Mouse (Mus musculus) adrenal gland (tissue): Measurements from ENCODE around the gene Hdgfl3.

Experiments
- intact Hi-C: fragments of 180-260 bp; cut with DNase I; formaldehyde crosslinking; loops from one replicate; pipeline ENCODE4 v1.15.1; 2025
- long read RNA-seq, 2 experiments: library from polyadenylated mRNA; unstranded; transcript quantifications; one replicate each; pipeline ENCODE4 v2.0.0; 2020; ENCODE audit warnings: borderline replicate concordance in 1 of 2; ENCODE audit not compliant: insufficient replicate concordance in 1 of 2

The Hdgfl3 gene
- long read RNA-seq, experiment 1, full-length matches to known transcripts: 10 of 14 reads
- long read RNA-seq, experiment 1, partial matches to known transcripts: 0 of 14 reads
- long read RNA-seq, experiment 1, other reads (novel, unspliced or antisense): 4 of 14 reads
- long read RNA-seq, experiment 2, full-length matches to known transcripts: 22 of 25 reads
- long read RNA-seq, experiment 2, partial matches to known transcripts: 0 of 25 reads
- long read RNA-seq, experiment 2, other reads (novel, unspliced or antisense): 3 of 25 reads

DNA sequence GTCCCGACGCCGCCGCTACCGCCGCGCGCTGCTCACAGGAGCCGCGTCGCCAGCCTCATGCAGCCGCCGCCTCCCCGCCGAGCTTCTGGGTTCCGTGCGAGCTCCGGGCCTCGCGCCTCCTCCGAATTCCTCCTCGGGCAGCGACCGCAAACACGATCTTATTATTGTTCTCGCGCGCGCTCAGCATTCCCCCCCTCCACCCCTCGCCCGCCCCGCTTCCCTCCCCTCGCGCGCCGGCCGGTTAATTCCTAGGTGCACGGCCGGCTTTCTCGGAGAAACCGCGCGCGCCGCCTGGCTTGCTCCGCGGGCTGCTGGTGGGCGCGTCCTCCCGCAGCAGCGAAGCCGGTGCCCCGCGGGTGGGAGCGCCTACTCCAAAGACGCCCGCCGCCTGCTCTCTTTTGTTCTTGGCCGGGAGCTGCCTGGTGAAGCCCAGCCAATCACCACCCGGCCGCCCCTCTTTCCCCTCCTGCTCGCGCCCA lies at the start of gene Hdgfl3:
Gene Hdgfl3, minus strand, starts transcription at position 207 of the 479 bp plus-strand sequence.
- intact Hi-C loops: loop anchor here (5.0 kb wide), 1 partner anchor 62 kb away; no protein-coding TSS in a partner anchor

DNA sequence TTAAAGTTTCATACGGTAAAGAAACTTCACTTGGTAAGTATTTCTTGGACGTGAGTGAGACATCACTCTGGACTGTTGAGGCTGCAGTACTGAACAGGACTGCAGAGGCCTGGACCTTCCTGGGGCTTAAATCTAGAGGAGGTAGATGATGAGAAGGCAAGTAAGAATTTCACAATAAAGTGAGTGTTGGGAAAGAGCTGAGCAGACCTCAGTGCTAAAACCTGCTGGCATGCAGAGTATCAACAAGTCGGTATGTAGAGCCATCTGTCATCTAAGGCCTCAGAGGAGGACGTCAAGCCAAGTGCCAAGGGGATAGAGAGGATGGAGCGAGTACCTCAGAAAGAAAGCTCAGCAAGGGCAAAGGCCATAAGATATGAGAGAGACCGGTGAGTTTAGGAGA lies 49.4 kb upstream of the Hdgfl3 start:
- intact Hi-C loops: no loop called here

DNA sequence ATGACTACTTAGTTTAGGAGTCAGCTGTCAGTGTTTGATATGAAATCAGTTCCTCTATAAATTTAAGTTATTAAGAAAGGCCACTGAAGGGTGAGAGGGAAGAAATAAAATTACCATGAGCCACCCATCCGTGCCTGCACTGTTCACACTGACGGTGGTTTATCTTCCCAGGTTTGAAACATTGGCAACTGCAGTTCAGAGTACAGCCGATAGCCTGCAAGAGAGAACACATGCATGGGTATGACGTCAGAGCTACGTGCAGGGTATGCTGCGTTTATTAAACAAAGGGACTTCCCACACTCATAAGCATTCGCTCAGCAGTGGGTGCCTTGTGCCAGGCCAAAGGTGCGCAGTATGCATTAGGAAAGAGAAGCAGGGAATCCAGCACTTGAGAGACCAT lies 44.0 kb upstream of the Hdgfl3 start:
- intact Hi-C loops: no loop called here

DNA sequence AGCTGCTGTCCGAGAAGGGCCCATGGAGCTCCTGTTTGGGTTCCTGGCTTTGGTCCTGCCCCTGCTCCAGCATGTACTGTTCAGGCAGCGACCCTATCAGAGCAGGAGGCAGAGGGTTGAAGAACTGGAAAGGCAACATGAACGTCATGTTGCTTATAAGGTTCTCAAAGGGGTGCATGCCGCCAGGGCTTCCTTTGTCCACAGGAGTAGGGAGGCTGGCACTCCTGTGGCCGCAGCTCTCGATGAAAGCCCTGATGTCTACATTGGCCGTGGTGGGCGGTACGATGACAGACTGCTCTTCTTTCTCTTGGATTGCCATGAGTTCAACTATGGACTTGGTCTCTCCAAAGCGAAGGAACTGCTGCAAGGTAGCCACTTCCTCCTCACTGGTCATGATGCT lies 40.3 kb upstream of the Hdgfl3 start:
- intact Hi-C loops: no loop called here

DNA sequence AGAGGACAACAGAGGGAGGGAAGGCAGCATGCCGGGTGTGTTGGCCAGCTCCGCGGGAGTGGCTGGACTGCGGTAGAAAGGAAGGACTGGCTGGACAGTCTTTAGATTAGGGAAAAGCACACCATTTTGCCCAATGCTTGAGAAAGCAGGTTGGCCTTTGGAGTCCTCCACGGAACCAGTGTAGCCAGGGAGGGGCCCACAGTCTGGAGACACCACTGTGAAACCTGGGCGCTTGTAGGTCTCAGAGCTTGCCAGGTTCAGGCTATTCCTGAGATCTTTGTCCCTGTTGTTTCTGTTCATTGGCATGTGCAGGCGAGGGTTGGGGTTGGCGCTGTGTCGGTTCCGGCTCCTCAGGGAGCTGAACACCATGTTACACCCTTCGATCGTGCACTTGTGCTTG lies 39.7 kb upstream of the Hdgfl3 start:
- intact Hi-C loops: no loop called here

DNA sequence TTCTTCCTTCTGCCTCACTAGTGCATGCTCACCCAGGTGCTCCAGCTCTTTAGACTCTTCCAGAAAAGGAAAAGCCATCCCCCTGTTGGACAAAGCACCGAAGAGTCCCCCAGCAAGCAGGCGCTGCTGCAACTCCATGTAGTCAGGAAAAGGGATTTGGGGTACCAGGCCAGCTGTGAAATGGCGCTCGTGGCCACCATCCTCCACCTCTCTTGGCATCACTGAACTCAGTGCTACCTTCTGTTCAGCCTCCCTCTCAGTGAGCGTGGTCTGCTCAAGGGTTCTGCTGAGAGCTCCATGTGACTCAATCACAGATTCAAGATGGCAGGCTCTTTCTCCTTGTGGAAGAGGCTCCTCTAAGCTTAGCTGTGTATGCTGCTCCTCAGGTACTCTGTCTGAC lies 39.1 kb upstream of the Hdgfl3 start:
- intact Hi-C loops: no loop called here

DNA sequence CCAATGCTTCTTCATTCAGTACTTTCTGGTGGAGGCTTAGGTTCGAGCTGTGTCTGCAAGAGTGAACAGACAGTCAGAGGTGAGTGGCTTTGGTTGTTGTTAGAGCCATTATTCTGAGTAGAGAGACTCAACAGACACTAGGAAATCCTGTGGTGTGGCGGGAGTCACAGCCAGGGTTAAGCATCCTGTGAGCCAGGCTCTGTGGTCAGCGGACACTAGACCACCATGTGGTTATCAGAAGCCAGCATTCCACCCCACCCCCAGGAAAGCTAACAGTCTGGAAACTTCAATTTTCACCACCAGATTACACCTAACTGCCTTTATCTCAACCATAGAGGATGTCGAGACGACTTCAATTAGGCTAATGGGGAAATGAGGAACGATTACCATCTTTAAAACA lies 34.7 kb upstream of the Hdgfl3 start:
- intact Hi-C loops: no loop called here

DNA sequence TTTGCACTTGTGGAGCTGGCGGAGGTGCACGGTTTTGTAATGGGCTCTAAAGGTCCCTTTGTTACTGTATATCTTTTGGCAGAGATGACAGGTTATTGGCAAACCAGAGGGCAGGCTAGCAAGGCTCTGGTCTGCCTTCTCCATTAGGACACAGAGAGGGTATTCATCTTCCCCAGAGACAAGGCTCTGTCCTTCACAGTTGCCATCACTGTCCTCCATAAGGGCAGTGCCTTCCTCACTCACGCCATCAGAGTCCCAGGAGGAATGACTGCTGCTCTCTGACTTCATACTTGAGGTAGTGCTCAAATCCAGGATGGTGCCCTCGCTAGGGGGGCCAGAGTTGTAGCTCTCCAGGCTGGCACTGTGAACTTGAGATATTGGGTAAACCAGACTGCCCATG lies 34.2 kb upstream of the Hdgfl3 start:
- intact Hi-C loops: no loop called here

DNA sequence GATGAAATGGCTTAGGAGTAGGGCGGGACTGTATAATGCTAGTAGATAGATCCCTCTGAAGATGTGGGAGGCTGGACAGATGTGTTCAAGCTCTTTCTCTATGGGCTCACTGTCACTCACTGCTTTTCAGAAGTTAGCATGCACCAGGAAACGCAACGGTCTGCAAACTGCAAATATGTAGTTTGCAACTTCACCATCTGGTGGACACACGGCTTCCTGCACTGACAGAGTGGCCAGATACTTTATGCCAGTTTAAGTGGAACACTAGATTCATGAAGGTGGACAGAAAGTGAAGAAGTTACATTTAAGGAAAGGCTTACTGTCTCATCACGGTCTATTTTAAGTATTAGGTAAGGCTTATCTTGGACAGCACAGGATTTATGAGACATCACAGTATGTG lies 31.9 kb upstream of the Hdgfl3 start:
- intact Hi-C loops: no loop called here

DNA sequence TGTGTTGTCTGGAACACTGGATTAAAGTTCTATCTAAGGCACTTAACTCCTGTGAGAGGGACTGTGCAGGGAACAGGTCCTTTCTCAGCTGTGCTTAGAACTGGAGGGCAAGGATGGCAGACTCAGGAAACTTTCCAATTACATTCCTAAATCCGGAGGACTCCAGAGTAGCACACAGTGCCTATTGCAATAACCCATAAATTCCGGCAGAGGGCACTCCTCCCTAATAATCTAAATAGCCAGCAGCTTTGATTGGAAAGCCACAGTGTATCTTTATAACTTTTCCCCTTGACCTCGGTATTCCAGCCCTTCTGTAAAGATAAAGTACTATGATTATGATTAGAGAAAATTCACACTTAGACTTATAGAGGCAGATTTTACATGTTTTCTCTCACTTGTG lies 25.4 kb upstream of the Hdgfl3 start:
- intact Hi-C loops: loop anchor here (1.0 to 5.0 kb wide), 5 partner anchors 157 to 313 kb away; partner anchors contain the start of gene 3110040N11Rik

DNA sequence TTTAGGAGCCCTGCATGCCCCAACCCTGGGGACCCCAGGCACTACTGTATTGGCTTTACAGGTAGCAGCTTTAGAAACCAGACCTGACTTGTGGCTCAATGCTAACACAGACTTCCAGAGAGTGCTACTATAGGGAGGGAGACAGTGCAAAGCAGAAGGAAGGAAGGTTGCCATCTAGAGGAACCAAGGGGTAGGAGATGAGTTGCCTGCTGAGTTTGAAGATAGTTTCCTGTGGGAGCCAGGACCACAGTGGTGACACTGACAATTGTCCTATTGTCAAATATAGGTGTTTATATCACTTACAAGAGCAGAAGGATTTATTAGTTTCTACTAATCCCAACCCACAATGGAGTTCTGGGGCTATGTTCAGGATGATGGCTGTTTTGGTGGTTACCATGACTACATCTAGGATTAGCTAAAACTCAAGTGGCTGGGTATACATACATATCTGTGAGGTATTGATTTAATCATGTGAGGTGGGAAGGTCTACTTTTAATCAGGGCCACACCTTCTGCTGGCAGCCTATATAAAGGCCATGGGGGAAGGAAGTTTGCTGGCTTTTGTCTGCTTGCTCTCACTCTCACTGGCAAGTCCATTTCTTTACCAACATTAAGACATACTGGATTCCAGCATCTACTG lies 20.1 kb upstream of the Hdgfl3 start:
- intact Hi-C loops: loop anchor here (2.0 kb wide), 1 partner anchor 86 kb away; no protein-coding TSS in a partner anchor

DNA sequence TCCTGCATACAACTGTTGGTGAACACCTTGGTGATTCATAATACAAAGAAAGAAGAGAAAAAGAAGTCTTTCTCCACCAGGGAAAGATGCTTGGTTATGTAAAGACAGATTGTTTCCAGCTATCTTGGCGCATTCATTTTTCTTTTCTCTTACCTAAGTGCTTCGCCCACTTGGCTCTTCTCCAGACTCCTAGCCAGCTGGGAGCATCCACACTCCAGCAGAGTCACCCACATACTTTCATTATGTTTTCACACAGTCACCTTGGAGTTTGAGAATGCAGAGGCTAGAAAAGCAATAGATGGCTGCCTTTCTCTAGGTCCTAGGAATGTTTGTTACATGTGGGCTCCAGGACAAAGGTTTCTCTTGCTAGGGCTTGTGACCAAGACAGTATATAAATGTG lies 16.2 kb upstream of the Hdgfl3 start:
- intact Hi-C loops: no loop called here

DNA sequence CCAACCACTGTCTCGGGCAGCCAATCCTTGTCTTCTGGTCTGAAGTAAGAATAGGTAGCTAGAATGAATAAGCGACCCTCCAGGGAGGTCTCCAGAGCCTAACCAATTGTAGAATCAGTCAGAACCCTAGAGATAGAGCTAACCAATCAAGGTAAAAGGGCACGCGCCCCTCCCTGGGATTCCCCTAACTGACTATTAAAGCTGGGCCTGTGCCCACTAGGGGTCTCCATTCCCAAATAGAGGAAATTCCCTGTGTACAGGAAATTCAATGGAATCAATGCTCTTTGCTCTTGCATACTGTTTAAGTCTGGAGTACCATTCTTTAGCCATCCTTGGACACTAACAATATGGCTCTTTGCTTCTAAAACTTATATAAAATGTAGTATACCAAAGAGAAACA lies 11.1 kb upstream of the Hdgfl3 start:
- intact Hi-C loops: no loop called here

DNA sequence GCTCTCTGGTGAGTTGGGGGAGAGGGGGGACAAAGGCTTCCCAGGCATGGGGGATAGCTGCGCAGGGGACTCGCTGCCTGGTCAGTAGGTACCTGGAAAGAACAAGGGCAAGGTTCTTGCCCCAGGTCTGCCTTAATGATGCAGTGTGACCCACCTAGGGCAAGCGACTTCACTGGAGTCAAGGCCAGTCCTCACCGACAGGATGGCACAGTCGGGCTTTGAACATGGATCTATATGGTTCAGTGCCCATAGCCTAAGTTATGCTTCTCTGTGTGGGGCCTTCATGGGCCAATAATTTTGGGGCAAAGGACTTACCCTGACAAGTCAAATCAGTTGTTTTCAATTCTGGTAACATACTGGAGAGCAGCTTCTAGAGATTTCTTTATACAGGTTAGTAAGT lies 533 bp upstream of the Hdgfl3 start:
- intact Hi-C loops: loop anchor here (5.0 kb wide), 1 partner anchor 63 kb away; no protein-coding TSS in a partner anchor

DNA sequence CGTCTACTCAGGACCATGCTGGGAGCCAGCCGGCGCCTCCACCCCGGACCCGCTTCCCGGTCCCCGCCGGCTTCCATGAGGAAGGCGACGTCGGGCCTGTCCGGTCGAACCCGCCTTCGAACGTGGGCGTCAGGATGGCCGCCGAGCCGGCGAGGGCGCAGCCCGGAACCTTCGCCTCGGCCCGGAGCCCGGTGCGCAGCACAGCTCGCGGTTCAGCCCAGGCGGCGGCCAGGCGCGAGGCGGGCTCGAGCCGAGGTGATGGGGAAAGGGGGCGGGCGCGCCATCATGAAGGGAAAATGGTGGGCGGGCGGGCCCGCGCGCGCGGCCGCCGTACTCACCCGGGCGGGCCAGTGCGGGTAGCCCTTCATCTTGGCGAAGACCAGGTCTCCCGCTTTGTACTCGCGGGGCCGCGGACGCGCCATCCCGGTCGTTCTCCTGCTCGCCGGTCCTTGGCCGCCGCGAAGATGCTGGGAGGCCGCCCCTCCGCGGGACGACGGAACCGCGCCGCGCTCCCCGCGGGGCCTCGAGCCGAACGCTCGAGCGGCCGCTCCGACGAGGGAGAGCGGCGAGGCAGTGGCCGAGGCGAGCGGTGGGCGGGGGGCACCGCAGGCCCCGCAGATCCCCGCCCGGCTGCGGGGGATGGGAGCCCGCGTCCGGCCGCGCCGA lies 539 bp downstream of the Hdgfl3 start:
- intact Hi-C loops: loop anchor here (5.0 kb wide), 1 partner anchor 61 kb away; no protein-coding TSS in a partner anchor

DNA sequence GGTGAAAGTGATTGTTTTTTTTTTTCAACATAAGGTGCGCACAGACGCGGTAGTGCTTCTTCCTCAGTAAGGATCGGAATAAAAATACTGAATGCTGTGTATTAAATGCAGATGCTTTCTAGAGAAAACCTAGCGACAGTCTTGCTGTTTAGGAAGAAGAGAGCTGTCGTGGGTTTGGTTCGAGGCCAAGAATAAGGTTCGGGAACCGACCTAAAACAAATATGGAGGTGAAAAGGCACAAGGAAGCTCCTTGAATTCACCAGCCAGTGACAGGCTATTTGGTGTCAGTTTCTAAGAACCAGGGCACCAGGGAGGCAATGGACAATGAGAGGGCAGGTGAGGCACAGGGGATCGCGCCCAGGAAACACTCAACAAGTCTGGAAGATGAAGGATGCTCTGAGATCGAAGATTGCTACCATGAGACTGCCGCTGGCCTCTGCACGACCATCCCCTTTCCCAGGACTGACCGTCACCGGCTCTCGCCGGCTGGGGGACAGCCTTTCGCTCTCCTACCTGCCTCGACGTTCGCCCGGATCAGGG lies 1.1 kb downstream of the Hdgfl3 start:
- intact Hi-C loops: loop anchor here (5.0 kb wide), 1 partner anchor 61 kb away; no protein-coding TSS in a partner anchor

DNA sequence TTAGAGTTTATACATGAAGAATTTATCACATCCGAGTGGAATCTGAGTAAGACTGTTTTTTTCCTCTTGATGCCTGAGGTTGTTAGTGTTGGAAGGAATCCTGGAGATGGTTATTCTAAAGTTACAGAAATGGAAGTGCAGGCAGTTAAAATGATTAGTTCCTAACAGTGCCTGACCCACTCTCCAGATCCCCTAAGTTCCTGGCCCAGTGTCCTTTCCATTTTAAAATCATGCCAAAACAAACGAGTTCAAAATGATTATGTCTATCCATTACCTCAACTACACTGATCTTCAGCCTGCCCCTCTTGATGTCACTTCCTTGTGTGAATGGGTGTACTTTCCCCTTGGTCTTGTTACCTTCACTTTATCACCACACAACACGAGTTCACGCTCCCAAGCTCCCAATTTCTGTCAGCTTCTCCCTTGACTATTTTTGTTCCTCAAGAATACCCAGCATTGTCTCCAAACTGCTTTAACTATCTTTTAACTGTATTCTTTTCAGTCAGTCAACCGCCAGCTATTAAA lies 1.7 kb downstream of the Hdgfl3 start:
- intact Hi-C loops: loop anchor here (5.0 kb wide), 1 partner anchor 60 kb away; no protein-coding TSS in a partner anchor

DNA sequence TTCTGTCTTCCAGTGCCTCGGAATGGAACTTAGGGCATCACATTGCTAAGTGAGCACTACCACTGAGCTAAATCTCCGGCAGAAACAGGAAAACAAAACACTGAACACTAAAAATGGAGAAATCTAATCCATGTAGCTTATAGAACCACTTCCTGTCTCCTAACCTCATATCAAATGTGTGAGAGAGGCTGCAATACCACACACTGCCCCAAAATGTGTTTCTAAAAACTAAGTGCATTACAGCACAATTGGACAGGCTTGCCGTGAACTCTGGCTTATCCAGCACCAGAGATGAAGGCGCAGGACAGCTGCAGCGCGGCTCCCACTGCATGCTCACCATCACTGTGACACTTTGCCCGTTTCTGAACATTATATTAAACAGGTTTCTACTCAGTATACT lies 5.3 kb downstream of the Hdgfl3 start:
- intact Hi-C loops: no loop called here

DNA sequence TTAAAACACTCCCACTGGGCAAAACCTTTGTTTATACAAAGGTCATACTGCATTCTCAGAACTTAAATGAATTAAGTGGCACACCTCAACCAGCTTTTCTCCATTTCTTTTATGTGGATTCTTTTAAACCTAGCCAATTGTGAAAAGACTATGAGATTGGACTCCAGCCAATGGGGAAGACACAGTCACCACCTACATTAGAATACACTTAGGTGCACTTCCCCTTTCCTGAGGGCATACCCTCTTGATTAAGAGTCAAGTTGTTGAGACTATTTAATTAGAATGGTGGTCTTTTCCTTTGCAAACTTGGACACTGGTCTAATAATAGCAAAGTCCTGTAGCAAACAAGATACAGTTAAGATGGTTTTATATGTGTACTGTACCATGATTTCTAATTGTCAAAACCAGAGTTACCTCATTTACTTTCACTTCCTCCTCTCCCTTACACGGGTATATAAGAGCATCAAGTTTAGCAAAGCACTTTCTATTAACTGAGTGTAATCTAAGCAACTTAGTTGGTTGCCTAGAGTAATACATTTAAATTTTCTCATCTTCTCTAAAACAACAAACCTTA lies 12.8 kb downstream of the Hdgfl3 start:
- intact Hi-C loops: no loop called here

DNA sequence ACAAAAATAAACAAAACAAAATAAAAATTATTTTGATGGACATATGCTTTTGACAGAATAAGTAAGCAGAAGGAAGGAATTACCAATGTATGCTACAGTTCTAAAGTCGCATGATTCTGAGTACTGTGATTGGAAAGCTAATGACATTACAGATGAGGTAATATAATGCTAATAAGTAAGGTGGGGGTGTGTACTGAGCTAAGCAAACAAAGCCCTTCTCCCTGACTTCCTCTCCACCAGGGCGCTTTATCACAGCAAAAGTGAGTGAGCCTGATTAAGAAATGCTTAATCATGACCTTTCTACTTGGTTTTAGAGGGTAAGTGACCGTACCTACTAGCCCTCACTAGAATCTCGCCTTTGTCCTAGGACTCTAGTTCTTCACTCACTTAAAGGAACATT lies 14.0 kb downstream of the Hdgfl3 start:
- intact Hi-C loops: no loop called here

DNA sequence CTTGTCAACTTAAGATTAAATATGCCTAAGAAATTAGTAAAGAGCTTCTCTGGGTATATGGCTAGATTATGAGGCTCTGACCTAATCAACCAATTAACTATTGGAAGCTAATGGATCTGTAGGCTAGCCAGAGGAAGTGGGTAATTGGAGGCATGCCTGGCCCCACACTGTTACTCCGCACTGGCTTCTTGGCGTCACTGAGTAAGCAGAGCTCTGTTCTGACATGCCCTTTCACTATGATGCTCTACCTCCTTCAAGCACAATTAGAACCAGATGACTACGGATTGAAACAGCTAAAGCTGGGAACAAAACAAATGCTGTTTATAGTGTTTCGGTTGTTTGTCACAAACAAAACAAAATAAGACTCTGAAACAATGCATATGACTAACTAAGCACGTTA lies 16.0 kb downstream of the Hdgfl3 start:
- intact Hi-C loops: no loop called here
